Mouse (Mus musculus) midbrain, embryonic 14.5 days (tissue): ENCODE data around the gene Lcp1. TPM values are rescaled to one million over a fixed set of nuclear protein-coding genes. Genes with fewer than 3 reads are reported as not detected.

Source experiments
- ATAC-seq: fragments of 200-750 bp; cut with Nextera tagmentation; 2 replicates; pipeline ENCODE4 v1.8.0; 2017; ENCODE audit warnings: moderate number of reproducible peaks, moderate library complexity; ENCODE audit not compliant: low FRiP score, low TSS enrichment
- DNase-seq: peaks from one replicate; pipeline ENCODE4 v3.0.0-alpha.2; 2015
- H3K27ac ChIP-seq: fragments of 300-500 bp; sonication (generic); replicated peaks from 2 replicates; pipeline ENCODE4 v1.5.1; 2014; ENCODE audit warnings: mild to moderate bottlenecking, low read depth, low read length, moderate library complexity
- H3K27me3 ChIP-seq: fragments of 300-500 bp; sonication (generic); 2 replicates; pipeline ENCODE4 v1.6.1; 2014; ENCODE audit warnings: low read length, control low read depth, mixed read lengths; ENCODE audit not compliant: control insufficient read depth, insufficient read depth
- H3K36me3 ChIP-seq: fragments of 300-500 bp; sonication (generic); 2 replicates; pipeline ENCODE4 v1.6.1; 2014; ENCODE audit warnings: low read length, control low read depth; ENCODE audit not compliant: control insufficient read depth, insufficient read depth
- H3K4me1 ChIP-seq: fragments of 300-500 bp; sonication (generic); 2 replicates; pipeline ENCODE4 v1.6.1; 2014; ENCODE audit warnings: mild to moderate bottlenecking, antibody characterized with exemption, low read length, control low read depth; ENCODE audit not compliant: control insufficient read depth, insufficient read depth
- H3K4me2 ChIP-seq: fragments of 300-500 bp; sonication (generic); 2 replicates; pipeline ENCODE4 v1.6.1; 2014; ENCODE audit warnings: mild to moderate bottlenecking, low read length, moderate library complexity
- H3K4me3 ChIP-seq: fragments of 300-500 bp; sonication (generic); replicated peaks from 2 replicates; pipeline ENCODE4 v1.5.1; 2014; ENCODE audit warnings: low read depth, low read length
- H3K9ac ChIP-seq: fragments of 300-500 bp; sonication (generic); replicated peaks from 2 replicates; pipeline ENCODE4 v1.6.1; 2014; ENCODE audit warnings: mild to moderate bottlenecking, low read length, moderate library complexity
- H3K9me3 ChIP-seq: fragments of 300-500 bp; sonication (generic); 2 replicates; pipeline ENCODE4 v1.6.1; 2016; ENCODE audit warnings: low read length, control low read depth, mixed read lengths; ENCODE audit not compliant: control insufficient read depth
- WGBS: fragments of 180-500 bp; shearing (Covaris S2); extraction: QIAGEN DNeasy Blood & Tissue Kit; methylation state at CpG from one replicate; pipeline ENCODE4 v1.1.7; 2014; 5-methylcytosine and 5-hydroxymethylcytosine counted together
- polyA plus RNA-seq: library from polyadenylated mRNA; unstranded; fragments of >200 nt; fragmentation: Nextera tagmentation; extraction: Ambion mirVana; gene quantifications from 2 replicates; pipeline ENCODE4 v1.2.1, GENCODE M21; 2014

The Lcp1 gene
- polyA plus RNA-seq, 1 experiment from 2014 or later = 19.0 TPM

GRCm38 (mm10) chr14:75188521-75188920, 57.6 kb downstream of the Lcp1 start:
- Histone ChIP-seq H3K27me3 (no peaks in the 10 kb centered on the region), H3K9ac (no peak overlapping the region), H3K27ac (no peak overlapping the region), H3K4me1 (no peaks in the 10 kb centered on the region), H3K9me3 (no peaks in the 10 kb centered on the region), H3K4me3 (no peak overlapping the region), H3K36me3 (no peaks in the 10 kb centered on the region), H3K4me2 (no peak overlapping the region)
- DNase-seq = no peak
- WGBS = 77% methylated on average over 6 of the region's 6 CpGs
- ATAC-seq = no peak

GRCm38 (mm10) chr14:75189031-75189430, 58.1 kb downstream of the Lcp1 start:
- no peak for ATAC-seq
- no peaks in the 10 kb centered on the region for H3K9me3 ChIP-seq

GRCm38 (mm10) chr14:75190683-75191082, 59.8 kb downstream of the Lcp1 start:
- WGBS = 91% methylated on average over 4 of the region's 4 CpGs
- no peak for ATAC-seq
- H3K9ac ChIP-seq = no peak overlapping the region

More at GRCm38 (mm10) chr14:75189031-75189430, 58.1 kb downstream of the Lcp1 start:
- Histone ChIP-seq H3K4me1 (no peaks in the 10 kb centered on the region), H3K27ac (no peak overlapping the region), H3K36me3 (no peaks in the 10 kb centered on the region), H3K4me2 (no peak overlapping the region), H3K4me3 (no peak overlapping the region), H3K27me3 (no peaks in the 10 kb centered on the region), H3K9ac (no peak overlapping the region)
- DNase-seq = no peak
- WGBS = 90% methylated on average over 4 of the region's 4 CpGs

GRCm38 (mm10) chr14:75192427-75192826, 61.5 kb downstream of the Lcp1 start:
- no peak for DNase-seq
- no peak for ATAC-seq
- Histone ChIP-seq H3K4me2 (no peak overlapping the region), H3K4me1 (no peaks in the 10 kb centered on the region), H3K9me3 (no peaks in the 10 kb centered on the region), H3K36me3 (no peaks in the 10 kb centered on the region), H3K27ac (no peak overlapping the region), H3K4me3 (no peak overlapping the region), H3K9ac (no peak overlapping the region), H3K27me3 (no peaks in the 10 kb centered on the region)
- 91% methylated on average over 10 of the region's 10 CpGs for WGBS

More at GRCm38 (mm10) chr14:75190683-75191082, 59.8 kb downstream of the Lcp1 start:
- DNase-seq = no peak
- H3K27me3 ChIP-seq = no peaks in the 10 kb centered on the region
- H3K4me2 ChIP-seq = no peak overlapping the region
- no peaks in the 10 kb centered on the region for H3K9me3 ChIP-seq
- H3K4me3 ChIP-seq = no peak overlapping the region
- H3K36me3 ChIP-seq = no peaks in the 10 kb centered on the region
- H3K4me1 ChIP-seq = no peaks in the 10 kb centered on the region
- H3K27ac ChIP-seq = no peak overlapping the region

- no peak overlapping the region for H3K4me2 ChIP-seq
- WGBS = 88% methylated on average over 10 of the region's 10 CpGs
- DNase-seq = no peak
Measured at GRCm38 (mm10) chr14:75192858-75193257, 62.0 kb downstream of the Lcp1 start.

GRCm38 (mm10) chr14:75195530-75195929, 64.6 kb downstream of the Lcp1 start:
- Histone ChIP-seq H3K4me3 (no peak overlapping the region), H3K4me1 (no peaks in the 10 kb centered on the region), H3K9me3 (no peaks in the 10 kb centered on the region), H3K4me2 (no peak overlapping the region), H3K27ac (no peak overlapping the region), H3K27me3 (no peaks in the 10 kb centered on the region), H3K36me3 (no peaks in the 10 kb centered on the region), H3K9ac (no peak overlapping the region)
- 89% methylated on average over 5 of the region's 5 CpGs for WGBS
- DNase-seq (no peak), ATAC-seq (no peak)

More at GRCm38 (mm10) chr14:75192858-75193257, 62.0 kb downstream of the Lcp1 start:
- H3K36me3 ChIP-seq = no peaks in the 10 kb centered on the region
- no peak for ATAC-seq
- H3K9me3 ChIP-seq = no peaks in the 10 kb centered on the region
- H3K27me3 ChIP-seq = no peaks in the 10 kb centered on the region
- no peak overlapping the region for H3K4me3 ChIP-seq
- no peaks in the 10 kb centered on the region for H3K4me1 ChIP-seq
- H3K27ac ChIP-seq = no peak overlapping the region
- H3K9ac ChIP-seq = no peak overlapping the region

GRCm38 (mm10) chr14:75197027-75197426, 66.1 kb downstream of the Lcp1 start:
- ATAC-seq (no peak), DNase-seq (peak; percentile 94)
- no peak overlapping the region for H3K4me3 ChIP-seq
- H3K4me2 ChIP-seq = no peak overlapping the region
- no peaks in the 10 kb centered on the region for H3K36me3 ChIP-seq
- H3K9ac ChIP-seq = no peak overlapping the region
- no peak overlapping the region for H3K27ac ChIP-seq
- peaks cover 4% of the 10 kb centered on the region; the same call in 1 of the 2 replicates for H3K9me3 ChIP-seq
- no peaks in the 10 kb centered on the region for H3K27me3 ChIP-seq
- WGBS = 42% methylated on average over 5 of the region's 5 CpGs
- H3K4me1 ChIP-seq = no peaks in the 10 kb centered on the region

GRCm38 (mm10) chr14:75197660-75198059, 66.8 kb downstream of the Lcp1 start:
- Histone ChIP-seq H3K4me1 (no peaks in the 10 kb centered on the region), H3K9me3 (peaks cover 4% of the 10 kb centered on the region; the same call in 1 of the 2 replicates), H3K4me3 (no peak overlapping the region), H3K36me3 (no peaks in the 10 kb centered on the region), H3K9ac (no peak overlapping the region), H3K27ac (no peak overlapping the region), H3K27me3 (no peaks in the 10 kb centered on the region), H3K4me2 (no peak overlapping the region)
- ATAC-seq (no peak), DNase-seq (peak; percentile 9)
- WGBS = 58% methylated on average over 7 of the region's 7 CpGs

GRCm38 (mm10) chr14:75205363-75206051, 74.6 kb downstream of the Lcp1 start:
- ATAC-seq (no peak), DNase-seq (no peak)
- no peak overlapping the region for H3K9ac ChIP-seq
- no peak overlapping the region for H3K4me3 ChIP-seq
- 85% methylated on average over 6 of the region's 6 CpGs for WGBS
- no peaks in the 10 kb centered on the region for H3K36me3 ChIP-seq
- H3K4me2 ChIP-seq = no peak overlapping the region
- H3K4me1 ChIP-seq = no peaks in the 10 kb centered on the region
- H3K27me3 ChIP-seq = no peaks in the 10 kb centered on the region
- peaks cover 4% of the 10 kb centered on the region; the same call in 1 of the 2 replicates for H3K9me3 ChIP-seq
- H3K27ac ChIP-seq = no peak overlapping the region
